Mouse (Mus musculus) E14TG2a.4 (cell line): ENCODE measurements around the gene Ldb1.

ENCODE experiments used
- H3K27me3 ChIP-seq: 2 replicates; pipeline ENCODE4 v1.6.1; 2014; ENCODE audit warnings: low read length, control low read depth; ENCODE audit not compliant: insufficient read depth
- H3K36me3 ChIP-seq: 2 replicates; pipeline ENCODE4 v1.6.1; 2014; ENCODE audit warnings: low read length, control low read depth; ENCODE audit not compliant: insufficient read depth
- H3K4me1 ChIP-seq: replicated peaks from 2 replicates; pipeline ENCODE4 v1.6.1; 2014; ENCODE audit warnings: low read depth, low read length, control low read depth
- H3K4me3 ChIP-seq: replicated peaks from 2 replicates; pipeline ENCODE4 v1.5.1; 2014; ENCODE audit warnings: mild to moderate bottlenecking, low read length
- H3K9me3 ChIP-seq: 2 replicates; pipeline ENCODE4 v1.6.1; 2014; ENCODE audit warnings: low read length, control low read depth
- CTCF ChIP-seq: conservative IDR thresholded peaks from 2 replicates; pipeline ENCODE4 v1.5.1; 2014; ENCODE audit warnings: low read length
- NANOG ChIP-seq: IDR thresholded peaks from 2 replicates; pipeline ENCODE4 v1.6.1; 2014; ENCODE audit warnings: borderline replicate concordance, low read length, mixed read lengths
- POU5F1 ChIP-seq: IDR thresholded peaks from 2 replicates; pipeline ENCODE4 v1.6.1; 2014; ENCODE audit warnings: low read length, borderline replicate concordance

The Ldb1 gene

GRCm38 (mm10) chr19:46049129-46049528 is 4.1 kb upstream of the Ldb1 start:
- Histone ChIP-seq H3K4me1 (peaks cover 43% of the 10 kb centered on the region), H3K9me3 (no peaks in the 10 kb centered on the region), H3K36me3 (no peaks in the 10 kb centered on the region), H3K27me3 (no peaks in the 10 kb centered on the region), H3K4me3 (no peak overlapping the region)
- TF ChIP-seq POU5F1 (no peak), CTCF (no peak), NANOG (no peak; the same call in 1 of the 2 replicates)

DNA sequence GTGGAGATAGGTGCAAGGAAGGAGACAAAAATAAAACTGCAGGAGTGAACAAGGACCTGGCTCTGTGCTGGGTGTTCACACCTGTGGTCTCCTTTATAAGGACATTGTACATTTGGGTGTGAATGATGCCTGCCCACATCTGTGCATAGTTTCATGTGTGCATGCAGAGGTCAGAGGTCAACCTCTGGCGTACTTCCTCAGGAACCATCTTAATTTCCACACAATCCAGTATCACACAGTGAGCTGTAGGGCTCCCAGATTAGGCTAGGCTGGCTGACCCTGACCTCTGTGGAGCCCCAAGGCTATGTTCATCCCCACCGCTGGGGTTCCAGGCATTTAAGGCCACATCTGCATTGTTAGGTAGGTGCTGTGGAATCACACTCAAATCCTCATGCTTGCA is 2.4 kb upstream of the Ldb1 start:
- peak overlapping the region; percentile 91 for H3K4me3 ChIP-seq
- H3K36me3 ChIP-seq = no peaks in the 10 kb centered on the region
- no peaks in the 10 kb centered on the region for H3K27me3 ChIP-seq
- no peaks in the 10 kb centered on the region for H3K9me3 ChIP-seq
- H3K4me1 ChIP-seq = peaks cover 60% of the 10 kb centered on the region
- TF ChIP-seq CTCF (no peak), NANOG (no peak), POU5F1 (no peak)

- Histone ChIP-seq H3K36me3 (peaks cover 2% of the 10 kb centered on the region), H3K27me3 (no peaks in the 10 kb centered on the region), H3K4me3 (peak overlapping the region; percentile 91), H3K9me3 (no peaks in the 10 kb centered on the region), H3K4me1 (peaks cover 66% of the 10 kb centered on the region)
- TF ChIP-seq NANOG = no peak
- TF ChIP-seq CTCF = 0 out of 2 replicates have a peak, but pooled peaks have one; percentile 8
- TF ChIP-seq POU5F1 = no peak
These were observed 1.6 kb upstream of the Ldb1 start for GRCm38 (mm10) chr19:46046621-46047025.

GRCm38 (mm10) chr19:46045696-46046311 is 790 bp upstream of the Ldb1 start:
- no peaks in the 10 kb centered on the region for H3K27me3 ChIP-seq
- peak overlapping the region; percentile 91 for H3K4me3 ChIP-seq
- no peak for TF ChIP-seq CTCF
- TF ChIP-seq NANOG = no peak
- no peak for TF ChIP-seq POU5F1
- H3K36me3 ChIP-seq = peaks cover 10% of the 10 kb centered on the region
- no peaks in the 10 kb centered on the region for H3K9me3 ChIP-seq
- H3K4me1 ChIP-seq = peaks cover 75% of the 10 kb centered on the region

DNA sequence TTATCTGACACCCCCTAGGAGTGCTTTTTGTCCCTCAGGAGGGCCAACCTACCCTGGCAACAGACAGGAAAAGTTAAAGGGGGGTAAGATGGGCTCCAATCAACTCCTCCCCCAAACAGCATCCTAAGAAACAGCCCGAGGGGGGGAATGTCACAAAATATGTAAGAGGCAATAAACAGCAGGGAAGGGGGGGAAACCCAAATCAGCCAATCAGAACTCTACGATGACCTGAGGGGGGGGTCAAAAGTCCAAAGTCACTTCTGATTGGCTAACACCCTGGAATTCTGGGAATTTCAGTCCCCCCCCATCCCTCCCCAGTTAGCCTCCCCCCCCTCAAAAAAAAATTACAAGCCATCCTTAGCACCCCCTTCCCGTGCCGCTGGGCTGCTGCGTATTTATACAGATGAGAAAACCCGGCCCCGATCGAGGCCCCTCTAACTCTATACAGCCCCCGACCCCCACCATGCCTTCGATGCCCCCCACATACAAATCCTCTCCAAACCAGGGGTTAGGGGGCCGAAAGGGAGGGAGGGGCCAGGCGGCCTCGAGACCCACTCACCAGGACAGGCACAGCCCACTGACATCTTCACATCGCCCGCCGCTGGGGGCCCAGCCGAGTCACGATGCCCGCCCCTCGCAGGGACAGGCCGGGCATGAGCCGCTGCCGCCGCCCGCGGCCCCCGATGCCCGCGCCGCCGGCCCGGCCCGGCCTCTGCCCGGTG is 582 bp downstream of the Ldb1 start, which contains the start of gene Pprc1:
Gene Pprc1, plus strand, starts transcription at position 616 of the 722 bp plus-strand sequence.
- no peaks in the 10 kb centered on the region for H3K9me3 ChIP-seq
- no peaks in the 10 kb centered on the region for H3K27me3 ChIP-seq
- TF ChIP-seq CTCF (no peak), NANOG (no peak), POU5F1 (no peak)
- peaks cover 76% of the 10 kb centered on the region for H3K4me1 ChIP-seq
- peak within 1 kb of the TSS; percentile 91 for H3K4me3 ChIP-seq
- peaks cover 10% of the 10 kb centered on the region for H3K36me3 ChIP-seq

GRCm38 (mm10) chr19:46043380-46043779 is 1.6 kb downstream of the Ldb1 start:
- Histone ChIP-seq H3K36me3 (peaks cover 10% of the 10 kb centered on the region), H3K27me3 (no peaks in the 10 kb centered on the region), H3K9me3 (no peaks in the 10 kb centered on the region), H3K4me3 (peak overlapping the region; percentile 91), H3K4me1 (peaks cover 75% of the 10 kb centered on the region)
- TF ChIP-seq POU5F1 (no peak), CTCF (no peak), NANOG (no peak)

GRCm38 (mm10) chr19:46042476-46043011 is 2.5 kb downstream of the Ldb1 start:
- peaks cover 75% of the 10 kb centered on the region for H3K4me1 ChIP-seq
- no peak for TF ChIP-seq CTCF
- no peak for TF ChIP-seq NANOG
- no peak for TF ChIP-seq POU5F1

GRCm38 (mm10) chr19:46041933-46042475 is 3.0 kb downstream of the Ldb1 start:
- no peaks in the 10 kb centered on the region for H3K27me3 ChIP-seq
- H3K4me1 ChIP-seq = peaks cover 75% of the 10 kb centered on the region
- H3K4me3 ChIP-seq = peak overlapping the region; percentile 91
- no peaks in the 10 kb centered on the region for H3K9me3 ChIP-seq
- peaks cover 10% of the 10 kb centered on the region for H3K36me3 ChIP-seq
- TF ChIP-seq NANOG = no peak
- no peak for TF ChIP-seq POU5F1
- no peak for TF ChIP-seq CTCF

More at GRCm38 (mm10) chr19:46042476-46043011, 2.5 kb downstream of the Ldb1 start:
- H3K27me3 ChIP-seq = no peaks in the 10 kb centered on the region
- peaks cover 10% of the 10 kb centered on the region for H3K36me3 ChIP-seq
- no peaks in the 10 kb centered on the region for H3K9me3 ChIP-seq
- peak overlapping the region; percentile 91 for H3K4me3 ChIP-seq
